Mouse (Mus musculus): Measurements from ENCODE around the gene Irf9.

DNA sequence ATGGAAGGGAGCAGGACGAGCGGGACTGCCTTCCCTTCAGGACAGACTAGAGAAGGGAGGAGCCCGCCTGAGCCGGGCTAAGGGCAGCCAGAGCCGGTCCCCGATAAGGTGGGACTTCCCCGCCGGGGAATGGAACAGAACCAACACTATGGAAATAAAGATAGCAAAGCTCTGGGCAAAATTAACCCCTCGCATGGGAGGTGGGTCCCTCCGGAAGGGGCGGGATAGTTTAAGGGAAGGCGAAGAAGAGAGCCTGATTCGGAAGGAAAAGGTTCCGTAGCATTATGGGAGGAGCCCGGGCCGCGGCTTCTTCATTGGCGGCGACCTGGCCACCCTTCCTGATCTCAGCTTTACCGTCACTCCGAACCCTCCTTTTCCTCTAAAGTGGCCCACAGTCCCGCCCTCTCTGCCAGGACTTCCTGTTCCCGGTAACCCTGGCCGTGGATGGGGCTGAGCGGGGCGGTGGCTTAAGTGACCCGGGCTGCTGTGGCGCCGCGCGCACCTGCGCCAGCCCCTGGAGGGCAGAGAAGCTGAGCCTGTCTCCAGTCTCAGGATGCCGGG is 12.0 kb upstream of the Irf9 start, which contains the start of gene Rnf31:
- no peak for TF ChIP-seq CTCF (IDR thresholded peaks at IDR 0.05; ENCODE audit: borderline replicate concordance, insufficient read depth, low read depth, low read length)
- TF ChIP-seq POLR2A (IDR thresholded peaks at IDR 0.05; ENCODE audit: borderline replicate concordance, insufficient read depth, low read length) = peak; percentile 72
